Mouse (Mus musculus) heart, postnatal 14 days (tissue): Measurements from ENCODE around the gene Eno2. TPM values are rescaled to one million over a fixed set of nuclear protein-coding genes. Genes with fewer than 3 reads are reported as not detected.
A peak's percentile ranks its signal among the peaks of the same experiment; 100 is the strongest.

Experiments used
- DNase-seq, 2 experiments: peaks; one replicate each; pipeline ENCODE4 v3.0.0; 2021 to 2022
- intact Hi-C: fragments of 180-260 bp; cut with DNase I; formaldehyde crosslinking; loops from one replicate; pipeline ENCODE4 v1.15.1; 2025
- total RNA-seq, 2 experiments: library from RNA; stranded (reverse); gene quantifications; 2 replicates each; pipeline ENCODE4 v1.2.3; 2021

Eno2 gene
- total RNA-seq, 2 experiments from 2014 or later, result 2.6 to 4.0 TPM

- intact Hi-C loops, result loop anchor here (5.0 kb wide), 1 partner anchor 43 kb away; no protein-coding TSS in a partner anchor
- no peak for DNase-seq
These were observed 24.6 kb downstream of the Eno2 start for GRCm38 (mm10) chr6:124744755-124745321.

DNA sequence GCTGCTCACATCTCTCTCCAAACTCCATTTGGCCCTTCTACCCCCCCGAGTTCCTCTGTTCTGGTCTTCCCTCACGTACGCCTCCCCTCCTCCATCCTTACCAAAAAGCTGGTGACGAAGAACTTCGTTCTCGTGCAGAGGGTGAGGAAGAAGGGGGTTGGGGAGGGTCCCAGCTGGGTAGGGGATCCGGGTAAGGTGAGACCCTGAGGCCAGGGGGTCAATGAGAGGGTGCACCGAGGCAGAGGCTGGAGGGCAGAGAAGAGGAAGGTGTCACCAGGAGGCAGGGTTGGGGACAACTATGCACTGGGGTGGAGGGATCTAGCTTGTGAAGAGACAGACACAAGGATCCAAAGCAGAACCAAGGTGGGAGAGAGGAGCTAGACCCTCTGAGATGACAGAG, 25.8 kb downstream of the Eno2 start:
- intact Hi-C loops, result loop anchor here (5.0 kb wide), 1 partner anchor 41 kb away; no protein-coding TSS in a partner anchor
- DNase-seq, result no peak

DNA sequence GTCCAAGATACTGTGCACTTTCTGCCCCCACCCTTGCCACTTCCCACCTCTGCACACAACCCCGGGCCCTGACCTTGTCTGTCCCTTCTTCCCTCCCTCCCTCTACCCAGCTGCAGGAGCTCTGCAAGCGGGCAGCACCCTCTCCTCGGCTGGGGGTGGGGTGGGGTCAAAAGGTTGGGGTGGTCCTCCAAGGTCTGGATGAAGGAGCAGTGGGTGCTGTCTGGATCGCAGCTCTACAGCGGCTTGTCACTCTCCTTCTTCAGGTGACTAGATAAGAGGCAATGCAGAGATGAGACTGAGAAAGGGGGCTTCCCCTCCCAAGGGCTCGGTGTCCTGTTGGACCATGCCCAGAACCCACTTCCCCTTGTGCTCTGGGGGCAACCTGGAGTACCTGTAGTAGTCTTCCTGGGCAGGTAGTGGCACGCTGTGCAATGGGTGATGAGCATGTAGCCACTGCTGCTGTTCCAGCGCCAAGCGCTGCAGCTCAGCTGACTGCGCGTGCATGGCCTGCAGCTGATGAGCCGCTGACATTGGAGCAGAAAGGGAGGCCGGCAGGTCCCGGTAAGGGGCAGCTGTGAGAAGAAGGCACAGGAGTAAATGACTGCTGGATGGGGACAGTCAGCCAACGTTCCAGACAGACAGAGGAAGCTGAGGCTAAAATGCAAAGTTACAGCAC, 26.5 kb downstream of the Eno2 start:
- no peak for DNase-seq
- intact Hi-C loops, result loop anchor here (5.0 kb wide), 1 partner anchor 41 kb away; no protein-coding TSS in a partner anchor

- no peak for DNase-seq
- intact Hi-C loops, result loop anchor here (2.0 to 5.0 kb wide), 2 partner anchors 15 to 40 kb away; partner anchors contain the start of genes Atn1 and Gm45234
These were observed 27.6 kb downstream of the Eno2 start for GRCm38 (mm10) chr6:124741842-124742241.

- DNase-seq, result peak; percentile 85
- intact Hi-C loops, result loop anchor here (1.0 to 5.0 kb wide), 3 partner anchors 16 to 39 kb away; partner anchors contain the start of genes Atn1, Emg1, Gm45234 and Phb2
These were observed 28.3 kb downstream of the Eno2 start, which contains the start of gene Grcc10 for GRCm38 (mm10) chr6:124740888-124741761. Grcc10 (minus strand) TSS chr6:124741374.

- no peak for DNase-seq
- intact Hi-C loops, result loop anchor here (1.0 to 5.0 kb wide), 3 partner anchors 16 to 38 kb away; partner anchors contain the start of genes Atn1, Emg1, Gm45234 and Phb2
These were observed 29.1 kb downstream of the Eno2 start for GRCm38 (mm10) chr6:124740211-124740887.

- no peak for DNase-seq
- intact Hi-C loops, result loop anchor here (2.0 to 5.0 kb wide), 2 partner anchors 19 to 167 kb away; partner anchors contain the start of gene C1rb
These were observed 30.2 kb downstream of the Eno2 start for GRCm38 (mm10) chr6:124739231-124739796.

GRCm38 (mm10) chr6:124738511-124739023, 30.9 kb downstream of the Eno2 start, which contains the start of gene Ptpn6:
Ptpn6 (minus strand) TSS chr6:124738714.
- intact Hi-C loops, result loop anchor here (2.0 to 5.0 kb wide), 2 partner anchors 18 to 166 kb away; partner anchors contain the start of gene C1rb

GRCm38 (mm10) chr6:124737040-124737439, 32.4 kb downstream of the Eno2 start:
- intact Hi-C loops, result loop anchor here (5.0 kb wide), 1 partner anchor 165 kb away; the partner anchor contains the start of gene C1rb

More at GRCm38 (mm10) chr6:124738511-124739023, 30.9 kb downstream of the Eno2 start, which contains the start of gene Ptpn6:
- DNase-seq, result peak in 1 of 2 experiments; percentile 36

DNA sequence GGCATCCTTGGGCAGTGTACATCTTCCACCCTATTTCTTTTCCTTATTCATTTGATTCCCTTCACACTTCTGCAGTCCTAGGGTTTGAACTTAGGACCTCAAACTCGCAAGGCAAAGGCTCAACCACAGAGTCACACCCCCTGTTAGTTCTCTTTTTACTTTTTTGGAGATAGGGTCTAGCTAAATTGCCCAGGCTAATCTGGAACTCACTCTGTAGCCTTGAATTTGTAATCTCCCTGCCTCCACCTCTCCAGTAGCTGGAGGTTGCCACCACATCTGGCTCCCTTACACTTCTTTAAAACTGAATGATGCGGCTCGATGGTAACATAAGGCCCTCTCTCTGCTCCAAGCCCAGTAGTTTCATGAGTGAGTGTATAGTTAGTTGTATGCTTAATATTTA, 35.1 kb downstream of the Eno2 start:
- intact Hi-C loops, result no loop called here
- DNase-seq, result no peak

More at GRCm38 (mm10) chr6:124737040-124737439, 32.4 kb downstream of the Eno2 start:
- no peak for DNase-seq

DNA sequence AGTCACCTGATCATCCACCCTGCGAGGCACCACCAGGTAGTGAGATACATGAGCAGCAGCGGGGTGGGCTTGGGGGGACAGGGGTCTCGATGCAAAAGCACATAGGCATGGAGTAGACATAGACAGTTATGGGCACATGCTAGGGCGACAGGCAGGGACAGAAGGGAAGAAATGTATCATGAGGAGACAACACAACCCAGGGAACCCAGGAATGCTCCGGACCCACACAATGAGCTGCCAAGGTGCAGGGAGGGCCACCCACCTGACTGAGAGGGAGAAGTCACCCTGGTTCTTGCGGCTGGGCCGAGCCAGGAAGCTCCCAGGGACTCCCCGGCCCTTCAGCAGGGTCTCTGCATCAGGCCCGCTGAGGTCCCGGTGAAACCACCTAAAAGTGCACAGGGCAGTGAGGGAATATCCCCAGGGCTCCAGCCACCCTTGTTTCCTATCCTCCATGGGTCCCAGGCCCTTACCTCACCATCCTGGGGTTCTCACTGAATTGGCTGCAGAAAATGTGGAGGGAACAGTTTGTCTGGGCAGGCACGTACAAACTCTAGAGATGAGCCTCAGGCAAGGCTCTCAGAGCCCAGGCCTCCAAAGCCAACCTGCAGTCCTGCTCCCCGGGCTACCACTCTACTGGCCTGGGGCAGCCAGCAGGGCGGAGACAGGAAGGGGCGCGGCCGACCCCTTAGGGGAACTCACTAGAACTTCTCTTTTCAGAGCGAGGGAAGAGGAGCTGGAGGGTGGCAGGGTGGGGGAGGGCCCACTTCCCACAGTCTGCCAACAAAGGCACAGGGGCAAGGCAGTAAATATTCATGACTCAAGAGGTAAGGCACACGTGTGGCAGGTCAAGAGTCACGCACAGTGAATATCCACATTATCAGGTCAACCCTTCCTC, 36.8 kb downstream of the Eno2 start:
- peak; percentile 41 to 53 for DNase-seq
- intact Hi-C loops, result no loop called here

GRCm38 (mm10) chr6:124731038-124731437, 38.4 kb downstream of the Eno2 start:
- no peak for DNase-seq
- intact Hi-C loops, result no loop called here

DNA sequence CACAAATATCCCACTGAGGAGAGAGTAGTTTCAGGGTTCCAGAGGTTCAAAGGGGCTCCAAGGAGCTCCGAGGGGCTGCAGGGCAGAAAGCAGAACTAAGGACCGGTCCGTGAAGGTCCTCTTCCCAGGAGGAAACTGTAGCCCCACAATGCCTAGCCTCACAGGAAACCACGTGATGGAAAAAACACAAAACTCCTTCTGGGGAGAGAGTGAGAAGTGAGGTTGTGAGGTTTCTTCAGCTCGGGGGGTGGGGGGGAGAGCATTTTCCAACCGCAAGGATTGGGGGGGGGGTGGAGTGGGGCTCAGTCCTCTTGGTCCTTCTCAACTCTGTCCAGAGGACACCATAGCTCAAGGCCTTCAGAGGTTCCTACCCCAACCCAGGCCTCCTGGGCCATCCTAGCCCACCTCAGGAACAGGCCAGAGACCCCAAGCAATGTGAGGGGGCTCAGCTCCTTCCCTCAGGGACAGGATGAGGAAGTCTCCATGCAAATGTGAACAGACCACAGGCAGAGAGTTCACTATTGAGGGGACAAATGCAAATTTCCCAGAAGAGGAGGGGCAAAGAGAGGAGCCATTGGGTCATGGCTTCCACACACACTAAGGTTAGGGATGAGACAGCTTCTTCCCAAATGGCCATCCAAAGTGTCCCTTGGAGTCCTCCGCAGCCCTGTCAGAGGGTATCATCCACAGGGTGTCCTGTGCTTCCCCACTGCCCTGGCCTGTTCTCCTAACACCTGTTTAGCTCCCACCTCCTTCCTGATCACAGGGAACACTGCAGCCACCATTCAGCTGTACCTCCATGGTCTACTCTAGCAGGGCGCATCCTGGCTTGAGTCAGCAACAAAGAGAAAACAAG, 39.4 kb downstream of the Eno2 start:
- intact Hi-C loops, result no loop called here
- no peak for DNase-seq

- intact Hi-C loops, result no loop called here
- DNase-seq, result no peak
These were observed 40.9 kb downstream of the Eno2 start for GRCm38 (mm10) chr6:124728621-124729020.

GRCm38 (mm10) chr6:124724472-124724871, 45.0 kb downstream of the Eno2 start:
- no peak for DNase-seq
- intact Hi-C loops, result no loop called here

- DNase-seq, result no peak
- intact Hi-C loops, result no loop called here
These were observed 45.9 kb downstream of the Eno2 start for GRCm38 (mm10) chr6:124723541-124723940.

DNA sequence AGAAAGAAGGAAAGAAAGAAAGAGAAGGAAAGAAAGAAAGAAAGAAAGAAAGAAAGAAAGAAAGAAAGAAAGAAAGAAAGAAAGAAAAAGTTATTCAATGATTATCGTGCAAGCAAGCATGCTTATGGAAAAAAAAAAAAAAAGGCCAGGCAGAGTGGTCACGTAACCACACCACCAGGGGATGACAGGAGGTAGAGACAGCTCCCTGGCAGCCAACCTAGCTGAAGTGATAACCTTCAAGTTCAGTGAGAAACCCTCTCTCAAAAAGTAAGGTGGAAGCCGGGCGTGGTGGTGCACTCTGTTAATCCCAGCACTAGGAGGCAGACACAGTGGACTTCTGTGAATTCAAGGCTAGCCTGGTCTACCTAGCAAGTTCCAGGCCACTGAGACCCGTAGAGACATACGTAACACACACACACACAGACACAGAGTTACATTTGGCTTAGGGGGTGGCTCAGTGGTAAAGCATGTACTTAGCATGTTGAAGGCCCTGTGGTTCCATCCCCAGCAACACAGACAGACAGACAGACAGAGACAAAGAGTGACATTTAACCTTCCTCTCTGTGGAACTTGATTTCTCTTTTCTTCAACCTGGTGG, 46.5 kb downstream of the Eno2 start:
- intact Hi-C loops, result no loop called here
- peak in 1 of 2 experiments; percentile 51 for DNase-seq
